Mouse (Mus musculus): ENCODE measurements at regions not wholly inside any gene's neighbourhood (a gene's known extent, or its start where the extent isn't known, plus 50 kb on each side); places are given as distances from the start of the nearest gene placed in this dataset.

- peak; percentile 29 for DNase-seq
Observed at GRCm38 (mm10) chr2:92544364-92545151, 54.9 kb upstream of the Chst1 start.

- DNase-seq = no peak
Observed at GRCm38 (mm10) chr2:92540841-92541240, 58.7 kb upstream of the Chst1 start.

GRCm38 (mm10) chr2:92531996-92532395, 67.5 kb upstream of the Chst1 start:
- DNase-seq = no peak

- DNase-seq = no peak
Observed at GRCm38 (mm10) chr2:92530677-92531076, 68.8 kb upstream of the Chst1 start.

GRCm38 (mm10) chr2:92529670-92530322, 69.5 kb upstream of the Slc35c1 start:
- DNase-seq = no peak

- DNase-seq = peak; percentile 92
Observed at GRCm38 (mm10) chr2:92529071-92529641, 68.8 kb upstream of the Slc35c1 start.

- DNase-seq = no peak
Observed at GRCm38 (mm10) chr2:92528119-92528830, 67.9 kb upstream of the Slc35c1 start.

- no peak for DNase-seq
Observed at GRCm38 (mm10) chr2:92526676-92527395, 66.5 kb upstream of the Slc35c1 start.

- DNase-seq = peak; percentile 28
Observed at GRCm38 (mm10) chr2:92525628-92526027, 65.3 kb upstream of the Slc35c1 start.

- no peak for DNase-seq
Observed at GRCm38 (mm10) chr2:92525062-92525623, 64.8 kb upstream of the Slc35c1 start.

- DNase-seq = no peak
Observed at GRCm38 (mm10) chr2:92524346-92524905, 64.1 kb upstream of the Slc35c1 start.

GRCm38 (mm10) chr2:92523321-92523895, 63.1 kb upstream of the Slc35c1 start:
- no peak for DNase-seq

- DNase-seq = no peak
Observed at GRCm38 (mm10) chr2:92521527-92521926, 61.2 kb upstream of the Slc35c1 start.

- no peak for DNase-seq
Observed at GRCm38 (mm10) chr2:92519396-92519795, 59.1 kb upstream of the Slc35c1 start.

GRCm38 (mm10) chr2:92518891-92519290, 58.6 kb upstream of the Slc35c1 start:
- no peak for DNase-seq

- DNase-seq = no peak
Observed at GRCm38 (mm10) chr2:92514961-92515360, 54.6 kb upstream of the Slc35c1 start.

- DNase-seq = no peak
Observed at GRCm38 (mm10) chr2:92511771-92512744, 51.7 kb upstream of the Slc35c1 start.

Measured in kidney, postnatal 10 days (tissue).